Mouse (Mus musculus): Measurements from ENCODE around the gene Sys1.
A peak's percentile ranks its signal among the peaks of the same experiment; 100 is the strongest.

DNA sequence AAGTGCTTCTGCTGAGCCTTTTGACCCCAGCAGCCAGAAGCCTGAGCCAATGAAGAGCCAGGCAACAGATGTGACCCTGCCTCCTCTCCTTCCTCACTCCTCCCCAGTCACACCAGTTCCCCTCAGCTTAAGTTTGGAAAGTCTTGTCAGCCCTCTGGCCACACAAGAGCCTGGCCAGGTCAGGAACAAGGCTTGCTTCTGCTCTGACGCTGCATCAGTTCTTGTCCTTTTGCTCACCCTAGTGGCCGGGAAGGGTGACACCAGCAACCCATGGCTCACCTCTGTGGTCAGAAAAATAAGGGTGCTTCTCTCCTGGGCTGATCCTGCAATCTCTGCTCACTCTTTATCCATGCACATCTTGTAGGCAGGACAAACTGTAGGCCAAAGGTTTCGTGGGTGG lies 64.0 kb downstream of the Sys1 start:
- TF ChIP-seq POLR2A (IDR thresholded peaks at IDR 0.05; ENCODE audit: control insufficient read depth, low read depth, low read length) (no peak), CTCF (IDR thresholded peaks at IDR 0.05; ENCODE audit: control insufficient read depth, insufficient read depth, insufficient replicate concordance, low read depth, low read length) (peak; percentile 70; the same call in 1 of the 2 replicates)

All from testis, adult 2 months (tissue).